Mouse (Mus musculus): ENCODE results near the gene Cwc27.

DNA sequence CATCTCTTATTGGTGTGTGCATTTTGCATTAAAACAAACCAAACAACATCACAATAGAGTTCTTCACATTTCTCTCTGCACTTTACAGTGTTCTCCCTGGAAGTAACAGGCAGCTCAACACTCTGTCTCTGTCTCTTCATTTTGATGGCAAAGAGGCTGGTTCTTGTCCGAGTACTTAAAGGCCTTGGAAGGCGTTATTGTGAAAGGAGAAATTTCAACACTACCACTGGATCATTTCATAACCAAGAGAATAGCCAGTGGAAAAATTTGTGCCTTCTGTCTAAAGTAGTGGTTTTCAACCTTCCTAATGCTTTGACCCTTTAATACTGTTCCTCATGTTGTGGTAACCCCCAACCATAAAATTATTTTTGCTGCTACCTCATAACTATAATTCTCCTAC is 211.8 kb downstream of the Cwc27 start:
- TF ChIP-seq MAX (IDR thresholded peaks at IDR 0.05), result no peak
- no peak for TF ChIP-seq MYOD1 (IDR thresholded peaks at IDR 0.05; ENCODE audit: control insufficient read depth, insufficient read length, low read depth)
- TF ChIP-seq CTCF (IDR thresholded peaks at IDR 0.05; ENCODE audit: control insufficient read depth, insufficient read depth, insufficient read length), result no peak
- TF ChIP-seq MYOG (IDR thresholded peaks at IDR 0.05; ENCODE audit: control insufficient read depth, extremely low read depth, insufficient read length), result no peak
- no peak for TF ChIP-seq CEBPB (IDR thresholded peaks at IDR 0.05; ENCODE audit: low read depth)
- no peak for TF ChIP-seq USF1 (IDR thresholded peaks at IDR 0.05; ENCODE audit: low read depth)

Data from C2C12 (cell line).